Mouse (Mus musculus) megakaryocyte-erythroid progenitor cell, adult 5-6 weeks (primary cell): ENCODE measurements around the gene Pir. TPM values are rescaled to one million over a fixed set of nuclear protein-coding genes. Genes with fewer than 3 reads are reported as not detected.

Experiments used
- ATAC-seq: replicated peaks from 2 replicates; pipeline ENCODE4 v1.8.0; 2016; ENCODE audit warnings: mild to moderate bottlenecking, inconsistent platforms; ENCODE audit not compliant: severe bottlenecking, poor library complexity, low FRiP score, low TSS enrichment
- total RNA-seq, 2 experiments: library from RNA; stranded (forward) in 1 of 2; stranded (reverse) in 1 of 2; fragments of 200-1000, 215-1000 nt in 1 of 2; fragments of >200 nt in 1 of 2; fragmentation: Nextera tagmentation in 1 of 2; gene quantifications; 2 replicates each; pipeline ENCODE4 v1.2.3; 2014 to 2017

The Pir gene
- total RNA-seq, 2 experiments from 2014 or later: 1.5 to 2.6 TPM

DNA sequence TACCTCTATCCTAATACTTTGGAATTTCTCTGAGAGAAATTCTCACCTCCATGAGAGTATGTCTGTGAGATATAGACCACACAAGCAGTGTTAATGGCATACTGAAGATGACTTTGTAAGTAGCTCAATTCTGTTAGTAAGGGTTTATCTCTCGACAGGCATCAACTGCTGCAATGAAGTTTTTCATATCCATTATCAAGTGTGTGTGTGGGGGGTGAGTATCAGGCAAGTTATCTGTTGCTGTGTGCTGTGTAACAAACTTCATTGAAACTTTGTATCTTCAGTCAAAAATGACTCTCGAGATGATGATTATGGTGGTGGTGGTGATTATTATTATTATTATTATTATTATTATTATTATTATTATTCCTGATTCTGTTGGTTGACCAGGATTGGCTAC, 147.6 kb downstream of the Pir start:
- no peak for ATAC-seq

DNA sequence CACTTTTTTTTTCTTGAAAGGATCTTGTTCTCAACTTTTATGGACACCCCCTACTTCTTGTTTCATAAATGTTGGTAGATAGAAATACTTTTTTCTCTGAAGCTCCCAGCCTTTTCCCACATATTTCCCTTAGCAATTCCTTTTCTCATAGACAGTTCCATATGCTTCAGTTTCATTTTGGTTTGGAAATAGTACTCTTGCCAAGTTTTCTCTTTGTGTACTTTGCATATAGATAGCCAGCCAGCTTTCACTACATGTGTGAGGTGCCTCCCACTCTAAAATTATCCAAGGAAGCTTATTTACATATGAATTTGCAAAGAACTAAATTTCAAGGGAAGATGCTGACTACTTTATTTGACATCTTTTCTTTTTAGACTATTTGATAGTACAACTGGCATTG, 148.8 kb downstream of the Pir start:
- no peak for ATAC-seq

DNA sequence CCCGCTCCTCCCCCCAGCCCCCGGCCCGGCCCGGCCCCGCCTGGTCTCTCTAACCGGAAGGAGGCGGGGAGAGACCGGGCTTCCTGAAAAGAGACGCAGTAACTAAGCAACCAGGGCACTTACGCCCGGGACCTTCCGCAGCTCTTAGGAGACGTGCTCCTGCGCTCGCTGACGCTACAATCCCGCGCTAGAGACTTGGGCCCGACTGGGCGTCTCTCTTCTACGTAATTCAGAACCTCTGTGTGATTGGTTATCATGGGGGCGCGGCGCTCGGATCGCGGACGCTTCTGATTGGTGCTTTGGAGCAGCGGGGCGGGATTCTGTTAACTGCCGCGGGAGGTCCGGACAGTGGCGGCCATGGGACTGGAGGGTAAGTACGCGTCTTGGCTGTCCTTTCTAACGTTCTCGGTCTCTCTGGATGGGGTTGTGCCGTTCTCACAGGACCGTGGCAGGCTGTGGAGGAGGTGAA, 150.3 kb downstream of the Pir start, which contains the start of gene Piga:
Gene Piga (plus strand): TSS at position 317 of the 469 bp plus-strand sequence.
- peak; percentile 98 for ATAC-seq

DNA sequence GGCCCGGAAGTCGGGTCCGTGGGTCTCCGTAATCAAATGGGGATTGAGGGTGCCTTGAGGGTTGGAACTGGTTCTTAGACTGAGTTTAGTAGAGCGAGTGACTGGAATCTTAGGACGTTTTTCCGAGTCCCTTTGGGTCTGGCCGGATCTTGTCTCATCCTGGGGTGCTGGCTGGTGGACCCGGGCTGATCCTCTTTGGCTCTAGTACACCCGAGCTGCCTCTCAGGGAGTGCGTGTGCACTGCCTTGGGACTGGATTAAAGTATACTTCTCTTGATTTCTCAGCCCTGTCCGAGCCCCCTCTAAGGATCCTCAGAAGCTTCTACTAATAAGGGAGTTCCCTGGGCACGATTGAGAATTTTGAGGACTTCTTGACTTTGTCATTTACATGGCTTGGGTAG, 150.8 kb downstream of the Pir start:
- ATAC-seq: no peak

DNA sequence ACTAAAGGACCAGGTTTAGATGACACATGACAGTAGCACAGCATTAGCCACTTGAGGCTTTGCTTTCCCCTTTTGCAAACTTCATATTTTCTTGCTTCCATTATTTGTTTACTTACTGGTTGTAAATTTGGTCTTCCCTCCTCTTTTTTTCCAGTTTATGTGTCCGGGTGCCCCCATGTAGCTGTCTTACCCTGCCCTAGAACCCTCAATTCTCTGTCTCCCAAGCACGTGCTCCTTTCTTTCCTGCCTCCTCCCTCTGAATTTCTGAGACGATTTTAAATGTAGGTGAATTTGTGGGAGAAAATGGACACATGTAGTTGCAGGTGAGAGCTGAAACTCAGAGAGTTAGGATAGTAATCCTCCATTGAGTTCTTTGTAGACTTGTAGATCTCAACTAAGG, 151.3 kb downstream of the Pir start:
- no peak for ATAC-seq

Other genes with a start within 250 kb of the Pir start
- gene Car5b, start 241.4 kb upstream of the Pir start, total RNA-seq (2014; fragmentation: Nextera tagmentation): 0.17 TPM in 1 of 2 replicates, not detected in the other
- gene Car5b, start 241.4 kb upstream of the Pir start, total RNA-seq (2017): 0.47 and 1.4 TPM in 2 replicates
- 14.0 and 21.3 TPM in 2 replicates for gene Siah1b, start 192.9 kb upstream of the Pir start, total RNA-seq (2014; fragmentation: Nextera tagmentation)
- 11.4 and 19.9 TPM in 2 replicates for gene Siah1b, start 192.9 kb upstream of the Pir start, total RNA-seq (2017)
- not detected in 2 replicates for gene Cltrn, start 180.5 kb upstream of the Pir start, total RNA-seq (2014; fragmentation: Nextera tagmentation)
- gene Cltrn, start 180.5 kb upstream of the Pir start, total RNA-seq (2017): not detected in 2 replicates
- gene Ace2, start 130.0 kb upstream of the Pir start, total RNA-seq (2014; fragmentation: Nextera tagmentation): not detected in 2 replicates
- gene Ace2, start 130.0 kb upstream of the Pir start, total RNA-seq (2017): not detected in 2 replicates
- not detected in 2 replicates for gene Bmx, start 11.2 kb upstream of the Pir start, total RNA-seq (2014; fragmentation: Nextera tagmentation)
- 0.14 TPM in 1 of 2 replicates, not detected in the other for gene Bmx, start 11.2 kb upstream of the Pir start, total RNA-seq (2017)
- 1.0 TPM in 1 of 2 replicates, not detected in the other for gene Vegfd, start 104.0 kb downstream of the Pir start, total RNA-seq (2014; fragmentation: Nextera tagmentation)
- 0.23 TPM in 1 of 2 replicates, not detected in the other for gene Vegfd, start 104.0 kb downstream of the Pir start, total RNA-seq (2017)
- gene Piga, start 150.4 kb downstream of the Pir start, total RNA-seq (2014; fragmentation: Nextera tagmentation): 39.2 and 43.8 TPM in 2 replicates
- 31.1 and 56.9 TPM in 2 replicates for gene Piga, start 150.4 kb downstream of the Pir start, total RNA-seq (2017)
- 1.2 TPM in 1 of 2 replicates, not detected in the other for gene Asb11, start 167.6 kb downstream of the Pir start, total RNA-seq (2014; fragmentation: Nextera tagmentation)
- gene Asb11, start 167.6 kb downstream of the Pir start, total RNA-seq (2017): 2.0 TPM in 1 of 2 replicates, not detected in the other
- not detected in 2 replicates for gene Asb9, start 237.0 kb downstream of the Pir start, total RNA-seq (2014; fragmentation: Nextera tagmentation)
- gene Asb9, start 237.0 kb downstream of the Pir start, total RNA-seq (2017): not detected in 2 replicates